Comparison of ENCODE assay signal across 24 mouse cellular contexts in the genomic region with DNA sequence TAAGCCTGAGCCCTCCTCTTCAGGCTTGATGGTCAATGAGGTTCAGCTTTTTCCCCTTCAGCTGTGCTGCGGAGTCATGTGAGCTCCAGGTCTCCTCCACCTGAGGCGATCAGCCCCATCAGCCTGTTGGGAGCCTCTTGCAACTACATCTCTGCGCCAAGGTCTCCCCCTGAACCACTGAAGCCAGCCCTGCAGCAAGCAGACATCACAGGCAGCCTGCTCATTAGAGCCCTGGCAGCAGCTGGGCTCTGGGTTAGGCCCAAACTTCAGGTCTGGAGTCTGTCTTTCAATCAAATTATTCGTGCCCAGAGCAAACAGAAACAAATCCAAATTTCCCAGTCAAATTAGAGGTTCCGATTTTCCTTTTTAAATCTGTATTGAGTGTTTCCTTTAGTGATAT.
DNase-seq lines count a peak whose midpoint lies in the region; ATAC-seq and TF ChIP-seq lines count a peak whose summit lies in the region.
"Had no signal": no experiment of that assay in that cellular context is flagged by ENCODE, and none has a peak within 500 bp of the region (broad histone marks: within the 10 kb centered on the region; RNA-seq: fewer than 3 reads in every experiment).

No protein-coding gene starts in this region.

- H3K4me3 ChIP-seq in forebrain, embryonic 15.5 days = no peak overlapping the region
- no peak overlapping the region for H3K4me3 ChIP-seq in forebrain, embryonic 13.5 days
- no peak overlapping the region for H3K4me3 ChIP-seq in hindbrain, postnatal 0 days (ENCODE audit: low read length)
- H3K4me3 ChIP-seq in midbrain, postnatal 0 days (ENCODE audit: low read depth, low read length) = no peak overlapping the region
- H3K4me3 ChIP-seq: heart, embryonic 13.5 days; limb, embryonic 10.5 days; liver, embryonic 15.5 days had no signal

- peak overlapping the region; percentile 41; the same call in 1 of the 2 replicates for H3K27ac ChIP-seq in forebrain, embryonic 15.5 days (replicated peaks)
- H3K27ac ChIP-seq in forebrain, embryonic 13.5 days = no peak overlapping the region
- peak overlapping the region; percentile 16; the same call in 1 of the 2 replicates for H3K27ac ChIP-seq in hindbrain, postnatal 0 days
- H3K27ac ChIP-seq in midbrain, postnatal 0 days (ENCODE audit: low read depth, low read length) = 0 out of 2 replicates have a peak overlapping the region, but pooled peaks have one; percentile 4
- H3K27ac ChIP-seq: heart, embryonic 13.5 days; limb, embryonic 10.5 days; liver, embryonic 15.5 days; stomach, postnatal 0 days had no signal

- DNase-seq in left cerebral cortex, postnatal 4 days = peak; percentile 32
- DNase-seq in left cerebral cortex, adult 18-20 months (ENCODE audit: low spot score in 2 of 2) = no peak
- peak; percentile 47 for DNase-seq in hindbrain, postnatal 0 days (ENCODE audit: low spot score)
- DNase-seq in midbrain, postnatal 0 days (ENCODE audit: low spot score) = peak; percentile 19
- DNase-seq in heart, postnatal 10 days = no peak
- DNase-seq: adrenal gland, adult 2 months; B cell, adult 2 months; cerebellum, adult 18-20 months; gastrocnemius, postnatal 25 days; heart, adult 18-20 months; kidney, adult 18-20 months; kidney, postnatal 4 days; liver; right cerebral cortex, postnatal 14 days; thymus, adult 2 months had no signal

- H3K4me1 ChIP-seq in forebrain, embryonic 15.5 days = peaks cover 6% of the 10 kb centered on the region
- no peaks in the 10 kb centered on the region for H3K4me1 ChIP-seq in forebrain, embryonic 13.5 days
- H3K4me1 ChIP-seq in hindbrain, postnatal 0 days (ENCODE audit: insufficient read depth, low read length) = no peaks in the 10 kb centered on the region
- no peaks in the 10 kb centered on the region for H3K4me1 ChIP-seq in midbrain, postnatal 0 days (ENCODE audit: insufficient read depth, low read length)
- H3K4me1 ChIP-seq: heart, embryonic 13.5 days; limb, embryonic 10.5 days; liver, embryonic 15.5 days had no signal

- no peaks in the 10 kb centered on the region for H3K27me3 ChIP-seq in forebrain, embryonic 15.5 days
- H3K27me3 ChIP-seq in forebrain, embryonic 13.5 days = no peaks in the 10 kb centered on the region
- no peaks in the 10 kb centered on the region for H3K27me3 ChIP-seq in hindbrain, postnatal 0 days (ENCODE audit: insufficient read depth, low read length)
- no peaks in the 10 kb centered on the region for H3K27me3 ChIP-seq in midbrain, postnatal 0 days (ENCODE audit: insufficient read depth, low read length)
- H3K27me3 ChIP-seq: CH12.LX; heart, embryonic 13.5 days; liver, embryonic 15.5 days had no signal

- ATAC-seq in forebrain, embryonic 15.5 days (replicated peaks) = no peak
- ATAC-seq in forebrain, embryonic 13.5 days = no peak
- no peak for ATAC-seq in hindbrain, postnatal 0 days
- ATAC-seq in midbrain, postnatal 0 days (ENCODE audit: low FRiP score) = no peak
- ATAC-seq: inflammation-experienced regulatory T-cells, adult 6 months had no signal

- no peaks in the 10 kb centered on the region for H3K9me3 ChIP-seq in forebrain, embryonic 15.5 days
- no peaks in the 10 kb centered on the region; the same call in 1 of the 2 replicates for H3K9me3 ChIP-seq in forebrain, embryonic 13.5 days (replicated peaks)
- no peaks in the 10 kb centered on the region; the same call in 1 of the 2 replicates for H3K9me3 ChIP-seq in hindbrain, postnatal 0 days (ENCODE audit: low read length)
- no peaks in the 10 kb centered on the region for H3K9me3 ChIP-seq in midbrain, postnatal 0 days (ENCODE audit: low read length)
- H3K9me3 ChIP-seq: G1E; limb, embryonic 10.5 days had no signal

- H3K4me2 ChIP-seq in forebrain, embryonic 15.5 days (replicated peaks) = no peak overlapping the region
- no peak overlapping the region for H3K4me2 ChIP-seq in forebrain, embryonic 13.5 days
- no peak overlapping the region for H3K4me2 ChIP-seq in hindbrain, postnatal 0 days (ENCODE audit: low read depth, low read length)
- H3K4me2 ChIP-seq in midbrain, postnatal 0 days (ENCODE audit: low read depth, low read length, poor library complexity, severe bottlenecking) = no peak overlapping the region
- H3K4me2 ChIP-seq: heart, embryonic 13.5 days; liver, embryonic 15.5 days had no signal

- WGBS in forebrain, embryonic 15.5 days = 57% methylated on average over 5 of the region's 5 CpGs
- WGBS in forebrain, embryonic 13.5 days = 70% methylated on average over 5 of the region's 5 CpGs
- 57% methylated on average over 5 of the region's 5 CpGs for WGBS in hindbrain, postnatal 0 days
- WGBS in midbrain, postnatal 0 days = 52% methylated on average over 5 of the region's 5 CpGs

- H3K9ac ChIP-seq in forebrain, embryonic 15.5 days (replicated peaks) = no peak overlapping the region
- no peak overlapping the region for H3K9ac ChIP-seq in forebrain, embryonic 13.5 days
- no peak overlapping the region for H3K9ac ChIP-seq in hindbrain, postnatal 0 days (replicated peaks; ENCODE audit: low read length)
- peak overlapping the region; percentile 33 for H3K9ac ChIP-seq in midbrain, postnatal 0 days (replicated peaks; ENCODE audit: low read length, poor library complexity, severe bottlenecking)
- H3K9ac ChIP-seq: heart, embryonic 13.5 days; liver, embryonic 15.5 days had no signal

- intact Hi-C loops in left cerebral cortex, postnatal 4 days (cut with DNase I) = no loop called here
- intact Hi-C loops in heart, postnatal 10 days (cut with DNase I) = no loop called here

- TF ChIP-seq CTCF in hindbrain, postnatal 0 days (IDR thresholded peaks at IDR 0.05; ENCODE audit: low read depth) = no peak
- TF ChIP-seq CTCF in midbrain, postnatal 0 days (IDR thresholded peaks at IDR 0.05) = no peak

- H3K36me3 ChIP-seq in forebrain, embryonic 15.5 days = no peaks in the 10 kb centered on the region
- H3K36me3 ChIP-seq in forebrain, embryonic 13.5 days (ENCODE audit: poor library complexity, severe bottlenecking) = no peaks in the 10 kb centered on the region
- no peaks in the 10 kb centered on the region for H3K36me3 ChIP-seq in hindbrain, postnatal 0 days (ENCODE audit: insufficient read depth, low read length)
- no peaks in the 10 kb centered on the region for H3K36me3 ChIP-seq in midbrain, postnatal 0 days (ENCODE audit: insufficient read depth, low read length)
- H3K36me3 ChIP-seq: G1E; heart, embryonic 13.5 days; limb, embryonic 10.5 days; liver, embryonic 15.5 days had no signal

Comparison
In these comparisons a context has a peak if more than half of its experiments do, and no peak if none do; other contexts are left out.
1. DNase-seq: peak in left cerebral cortex, postnatal 4 days (single experiment), hindbrain, postnatal 0 days (single experiment) and midbrain, postnatal 0 days (single experiment); none in left cerebral cortex, adult 18-20 months (0 of 2) and heart, postnatal 10 days (0 of 2).